Mouse (Mus musculus): ENCODE measurements at regions not wholly inside any gene's neighbourhood (a gene's known extent, or its start where the extent isn't known, plus 50 kb on each side); places are given as distances from the start of the nearest gene placed in this dataset.

DNA sequence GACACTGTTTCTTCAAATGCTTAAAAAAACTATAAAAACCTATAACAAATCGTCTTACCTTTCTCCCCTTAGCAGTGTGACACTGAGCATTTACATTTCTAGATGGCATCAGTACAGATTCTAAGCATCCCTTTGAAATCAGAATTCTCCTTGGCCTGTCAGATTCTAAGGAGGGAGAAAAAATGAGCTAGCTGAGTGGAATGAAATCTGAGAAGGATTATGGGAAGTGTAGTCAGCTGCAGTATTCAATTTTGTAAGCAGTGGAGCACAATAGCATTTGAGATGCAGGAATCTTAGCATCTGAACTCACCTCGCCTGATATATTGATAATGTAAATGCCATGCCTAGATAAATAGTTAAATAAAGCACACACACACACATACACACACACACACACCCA is 240.4 kb upstream of the C030005K15Rik start:
- Histone ChIP-seq H3K9me3 (ENCODE audit: low read length) (no peaks in the 10 kb centered on the region), H3K4me3 (ENCODE audit: low read depth, low read length) (no peak overlapping the region), H3K27ac (ENCODE audit: low read depth) (no peak overlapping the region), H3K4me1 (ENCODE audit: insufficient read depth) (no peaks in the 10 kb centered on the region), H3K4me2 (ENCODE audit: low read depth, low read length) (no peak overlapping the region), H3K9ac (replicated peaks) (no peak overlapping the region), H3K36me3 (replicated peaks; ENCODE audit: insufficient read depth, low read length) (no peaks in the 10 kb centered on the region), H3K27me3 (ENCODE audit: insufficient read depth, low read length) (no peaks in the 10 kb centered on the region)
- TF ChIP-seq EP300 (IDR thresholded peaks at IDR 0.05; ENCODE audit: low read depth) (no peak), CTCF (IDR thresholded peaks at IDR 0.05; ENCODE audit: low read depth) (no peak)
- no peak for ATAC-seq
- WGBS (ENCODE audit: insufficient replicate concordance): 62% methylated on average over 2 of the region's 2 CpGs
- DNase-seq: no peak

- no peaks in the 10 kb centered on the region for H3K27me3 ChIP-seq (ENCODE audit: insufficient read depth, low read length)
- DNase-seq (no peak), ATAC-seq (no peak)
- no peaks in the 10 kb centered on the region for H3K36me3 ChIP-seq (replicated peaks; ENCODE audit: insufficient read depth, low read length)
- 57% methylated on average over 4 of the region's 4 CpGs for WGBS (ENCODE audit: insufficient replicate concordance)
- H3K27ac ChIP-seq (ENCODE audit: low read depth): no peak overlapping the region
- H3K4me2 ChIP-seq (ENCODE audit: low read depth, low read length): no peak overlapping the region
- no peak overlapping the region for H3K9ac ChIP-seq (replicated peaks)
- no peaks in the 10 kb centered on the region for H3K9me3 ChIP-seq (ENCODE audit: low read length)
- no peak overlapping the region for H3K4me3 ChIP-seq (ENCODE audit: low read depth, low read length)
- no peaks in the 10 kb centered on the region for H3K4me1 ChIP-seq (ENCODE audit: insufficient read depth)
- TF ChIP-seq EP300 (IDR thresholded peaks at IDR 0.05; ENCODE audit: low read depth) (no peak), CTCF (IDR thresholded peaks at IDR 0.05; ENCODE audit: low read depth) (no peak)
Observed at GRCm38 (mm10) chr10:98007037-98007436, 280.5 kb upstream of the C030005K15Rik start.

GRCm38 (mm10) chr10:98008355-98008754 is 281.8 kb upstream of the C030005K15Rik start:
- Histone ChIP-seq H3K4me3 (ENCODE audit: low read depth, low read length) (no peak overlapping the region), H3K9me3 (ENCODE audit: low read length) (no peaks in the 10 kb centered on the region), H3K9ac (replicated peaks) (no peak overlapping the region), H3K4me2 (ENCODE audit: low read depth, low read length) (no peak overlapping the region), H3K4me1 (ENCODE audit: insufficient read depth) (no peaks in the 10 kb centered on the region), H3K27me3 (ENCODE audit: insufficient read depth, low read length) (no peaks in the 10 kb centered on the region), H3K27ac (ENCODE audit: low read depth) (no peak overlapping the region), H3K36me3 (replicated peaks; ENCODE audit: insufficient read depth, low read length) (no peaks in the 10 kb centered on the region)
- no peak for TF ChIP-seq EP300 (IDR thresholded peaks at IDR 0.05; ENCODE audit: low read depth)
- no peak for TF ChIP-seq CTCF (IDR thresholded peaks at IDR 0.05; ENCODE audit: low read depth)
- WGBS (ENCODE audit: insufficient replicate concordance): 38% methylated on average over 1 of the region's 1 CpGs
- no peak for DNase-seq
- ATAC-seq: no peak

- Histone ChIP-seq H3K9ac (replicated peaks) (no peak overlapping the region), H3K4me3 (ENCODE audit: low read depth, low read length) (no peak overlapping the region), H3K27ac (ENCODE audit: low read depth) (no peak overlapping the region), H3K27me3 (ENCODE audit: insufficient read depth, low read length) (no peaks in the 10 kb centered on the region), H3K9me3 (ENCODE audit: low read length) (no peaks in the 10 kb centered on the region), H3K4me1 (ENCODE audit: insufficient read depth) (no peaks in the 10 kb centered on the region), H3K36me3 (replicated peaks; ENCODE audit: insufficient read depth, low read length) (no peaks in the 10 kb centered on the region), H3K4me2 (ENCODE audit: low read depth, low read length) (no peak overlapping the region)
- 66% methylated on average over 2 of the region's 2 CpGs for WGBS (ENCODE audit: insufficient replicate concordance)
- ATAC-seq: no peak
- TF ChIP-seq CTCF (IDR thresholded peaks at IDR 0.05; ENCODE audit: low read depth) (no peak), EP300 (IDR thresholded peaks at IDR 0.05; ENCODE audit: low read depth) (no peak)
- no peak for DNase-seq
Observed at GRCm38 (mm10) chr10:98012916-98013315, 286.4 kb upstream of the C030005K15Rik start.

DNA sequence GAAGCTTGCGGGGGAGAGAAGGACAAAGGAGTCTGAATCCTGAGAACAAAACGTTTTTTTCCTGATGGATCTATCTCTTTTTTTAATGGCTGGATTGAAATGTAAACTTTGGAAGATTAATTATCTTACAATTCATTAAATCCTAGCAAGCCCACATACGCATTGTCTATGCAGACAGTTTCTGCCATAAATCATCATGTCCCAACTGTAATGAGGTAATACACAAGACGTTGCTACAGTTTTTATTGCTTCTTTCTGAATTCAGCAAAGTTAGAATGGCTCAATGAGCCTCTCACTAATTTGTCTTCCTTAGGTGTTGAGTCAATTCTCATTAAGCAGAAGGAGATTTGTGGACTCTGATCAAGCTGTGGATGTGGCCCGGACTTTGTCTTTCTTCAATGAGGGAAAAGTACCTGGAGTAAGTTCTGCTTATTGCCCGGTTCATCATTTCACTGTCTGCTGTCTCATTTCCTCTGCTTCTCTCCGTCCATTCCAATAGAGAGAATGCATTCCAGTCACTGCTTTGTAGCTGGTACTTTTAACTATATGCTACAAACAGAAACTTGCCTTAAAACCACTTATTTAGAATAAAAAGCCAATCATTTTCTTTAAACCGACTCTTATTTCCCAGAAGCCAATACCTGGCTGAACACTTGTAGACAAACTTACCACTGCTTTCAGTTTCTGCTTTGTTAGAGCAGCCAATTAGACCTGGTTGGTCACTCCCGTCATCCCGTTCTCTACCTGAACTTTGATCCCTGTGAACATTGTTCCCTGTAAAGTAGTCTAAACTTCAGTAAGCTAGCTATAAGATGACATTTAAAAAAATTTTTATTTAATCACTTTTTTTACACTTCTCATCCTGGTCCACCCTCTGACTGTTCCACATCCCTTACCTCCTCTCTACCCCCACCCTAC is 288.7 kb upstream of the C030005K15Rik start:
- TF ChIP-seq CTCF (IDR thresholded peaks at IDR 0.05; ENCODE audit: low read depth): no peak
- no peak for TF ChIP-seq EP300 (IDR thresholded peaks at IDR 0.05; ENCODE audit: low read depth)
- Histone ChIP-seq H3K4me2 (ENCODE audit: low read depth, low read length) (no peak overlapping the region), H3K27ac (ENCODE audit: low read depth) (no peak overlapping the region), H3K9me3 (ENCODE audit: low read length) (no peaks in the 10 kb centered on the region), H3K4me3 (ENCODE audit: low read depth, low read length) (no peak overlapping the region), H3K4me1 (ENCODE audit: insufficient read depth) (no peaks in the 10 kb centered on the region), H3K9ac (replicated peaks) (no peak overlapping the region), H3K27me3 (ENCODE audit: insufficient read depth, low read length) (no peaks in the 10 kb centered on the region), H3K36me3 (replicated peaks; ENCODE audit: insufficient read depth, low read length) (no peaks in the 10 kb centered on the region)
- 69% methylated on average over 10 of the region's 10 CpGs for WGBS (ENCODE audit: insufficient replicate concordance)
- ATAC-seq: no peak
- no peak for DNase-seq

DNA sequence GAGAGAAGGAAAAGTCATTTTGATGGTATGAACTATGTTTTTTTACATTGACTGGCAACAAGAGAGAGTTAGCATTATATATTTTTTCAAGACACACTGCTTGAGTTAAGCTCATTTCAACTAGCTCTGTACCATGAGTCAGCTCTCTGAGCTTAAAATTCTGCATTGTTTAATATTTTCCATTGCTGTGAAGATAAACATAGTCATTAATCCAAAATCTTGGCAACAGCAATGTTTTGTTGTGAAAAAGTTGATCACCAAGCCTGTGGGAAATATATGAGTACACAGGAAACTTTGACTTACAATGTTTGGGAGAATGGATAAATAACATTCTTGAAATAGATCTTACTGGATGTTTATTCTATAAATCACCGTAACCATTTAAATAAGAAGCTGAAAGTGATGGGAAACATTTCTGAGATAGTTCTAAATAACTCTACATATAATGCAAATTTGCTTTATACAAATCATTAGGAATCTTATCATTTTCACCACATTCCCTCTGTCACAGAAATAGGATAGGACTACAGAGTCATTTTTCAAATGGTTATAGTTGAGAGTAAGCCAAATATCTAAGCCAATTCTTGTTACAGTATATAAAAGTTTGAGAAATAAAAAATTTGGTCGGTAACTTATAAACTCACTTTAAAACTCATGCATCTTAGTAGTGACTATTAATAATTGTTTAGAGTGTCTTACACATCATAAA is 290.2 kb upstream of the C030005K15Rik start:
- H3K4me3 ChIP-seq (ENCODE audit: low read depth, low read length): no peak overlapping the region
- H3K4me2 ChIP-seq (ENCODE audit: low read depth, low read length): no peak overlapping the region
- no peak for DNase-seq
- H3K27me3 ChIP-seq (ENCODE audit: insufficient read depth, low read length): no peaks in the 10 kb centered on the region
- no peaks in the 10 kb centered on the region for H3K4me1 ChIP-seq (ENCODE audit: insufficient read depth)
- H3K9me3 ChIP-seq (ENCODE audit: low read length): no peaks in the 10 kb centered on the region
- WGBS (ENCODE audit: insufficient replicate concordance): 78% methylated on average over 2 of the region's 2 CpGs
- no peak overlapping the region for H3K9ac ChIP-seq (replicated peaks)
- H3K36me3 ChIP-seq (replicated peaks; ENCODE audit: insufficient read depth, low read length): no peaks in the 10 kb centered on the region
- no peak for ATAC-seq
- TF ChIP-seq EP300 (IDR thresholded peaks at IDR 0.05; ENCODE audit: low read depth) (no peak), CTCF (IDR thresholded peaks at IDR 0.05; ENCODE audit: low read depth) (no peak)
- H3K27ac ChIP-seq (ENCODE audit: low read depth): no peak overlapping the region

All from liver, postnatal 0 days (tissue).